Mouse (Mus musculus) retina, postnatal 1 day (tissue): ENCODE measurements at regions not wholly inside any gene's neighbourhood (a gene's known extent, or its start where the extent isn't known, plus 50 kb on each side); places are given as distances from the start of the nearest gene placed in this dataset.
A peak's percentile ranks its signal among the peaks of the same experiment; 100 is the strongest.
"Not testable (repeated sequence)": the region's sequence is repeated elsewhere in the genome, so short reads cannot be mapped to it uniquely, and the experiment has no call there.

Experiments
- DNase-seq: peaks from one replicate; pipeline ENCODE4 v3.0.0-alpha.2; 2012

- no peak for DNase-seq
Measured at GRCm38 (mm10) chr15:90291848-90292247, 67.7 kb downstream of the Alg10b start.

DNA sequence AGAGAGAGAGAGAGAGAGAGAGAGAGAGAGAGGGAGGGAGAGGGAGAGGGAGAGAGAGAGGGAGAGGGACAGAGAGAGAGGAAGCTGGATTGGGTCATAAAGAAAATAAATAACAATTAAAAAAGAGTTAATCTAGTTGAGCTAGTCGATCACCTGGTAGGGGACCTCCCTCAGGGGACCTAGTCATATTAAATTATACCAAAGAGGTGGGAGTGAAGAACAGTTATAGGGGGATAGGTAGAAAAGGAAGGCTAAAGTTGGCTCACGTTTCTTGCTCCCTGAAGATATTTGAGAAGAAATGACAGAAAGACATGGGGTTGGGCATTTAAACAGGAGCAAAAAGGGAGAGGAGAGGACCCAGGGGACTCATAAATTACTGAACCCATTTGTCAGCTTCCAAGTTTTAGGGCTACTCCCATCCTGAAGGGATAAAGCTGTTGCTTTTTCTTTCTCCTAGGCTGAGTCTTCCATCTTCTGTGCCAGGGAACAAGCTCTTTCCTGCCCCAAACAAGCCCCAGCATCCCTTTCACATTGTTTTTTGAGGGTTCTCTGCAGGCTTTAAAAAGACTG is 70.3 kb downstream of the Alg10b start:
- no peak for DNase-seq

- DNase-seq, result no peak
Measured at GRCm38 (mm10) chr15:90298566-90298965, 74.5 kb downstream of the Alg10b start.

- no peak for DNase-seq
Measured at GRCm38 (mm10) chr15:90303393-90303792, 79.3 kb downstream of the Alg10b start.

DNA sequence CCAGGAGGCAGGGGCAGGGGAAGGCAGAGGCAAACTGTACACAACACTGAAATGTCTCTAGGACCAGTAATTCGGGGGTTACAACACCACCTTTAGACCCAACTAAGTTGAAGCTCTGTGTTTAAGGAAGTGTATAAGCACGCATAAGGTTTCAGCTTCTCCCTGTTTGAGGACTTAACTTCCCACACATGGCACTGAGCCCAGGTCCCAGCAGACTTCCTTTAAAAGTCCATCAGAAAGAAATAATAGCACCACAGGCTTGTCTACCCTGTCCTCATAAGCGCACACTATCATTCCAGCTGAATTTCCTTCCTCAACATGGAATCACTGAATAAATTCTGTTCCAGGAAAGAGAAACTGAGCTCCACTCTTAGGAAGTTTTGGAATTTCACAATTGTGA is 80.9 kb downstream of the Alg10b start:
- no peak for DNase-seq

DNA sequence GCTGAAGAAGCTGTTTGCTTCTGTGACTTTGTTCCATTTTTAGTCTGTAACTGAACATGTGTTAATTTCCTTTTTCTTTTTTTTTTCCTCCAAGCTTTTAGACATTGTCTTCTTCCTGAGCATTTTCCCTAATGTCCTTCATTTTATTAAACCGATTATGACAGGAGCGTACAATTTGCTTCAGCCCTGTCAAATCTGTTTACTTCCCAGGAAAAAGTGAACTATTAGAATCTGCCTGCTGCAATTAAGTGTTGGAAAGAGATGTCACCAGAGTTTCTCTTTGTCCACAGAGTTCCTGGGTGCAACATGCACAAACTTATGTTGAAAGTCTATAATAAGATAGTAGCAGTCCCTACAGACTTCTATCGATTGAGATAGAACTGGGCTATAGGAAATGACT is 82.8 kb downstream of the Alg10b start:
- DNase-seq, result peak; percentile 44

DNA sequence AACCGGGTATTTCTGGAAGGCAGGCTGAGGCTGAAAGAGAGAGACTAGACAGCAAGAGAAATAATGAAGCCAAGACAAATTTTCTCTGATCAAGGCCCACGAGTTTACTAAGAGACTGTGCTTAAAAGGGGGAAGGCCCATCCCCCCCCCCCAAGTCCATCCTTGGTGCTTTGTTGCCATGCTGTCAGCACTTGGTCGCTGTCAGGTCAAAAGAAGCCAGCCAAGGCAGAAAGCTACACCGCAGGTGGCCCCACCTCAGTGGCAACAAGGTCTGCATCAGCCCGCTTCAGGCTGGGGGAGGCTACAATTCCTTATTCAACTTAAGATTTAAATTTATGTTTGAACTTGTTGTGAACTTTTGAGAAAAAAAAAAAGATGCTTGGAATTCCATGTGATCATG is 84.3 kb downstream of the Alg10b start:
- not testable (repeated sequence) for DNase-seq

DNA sequence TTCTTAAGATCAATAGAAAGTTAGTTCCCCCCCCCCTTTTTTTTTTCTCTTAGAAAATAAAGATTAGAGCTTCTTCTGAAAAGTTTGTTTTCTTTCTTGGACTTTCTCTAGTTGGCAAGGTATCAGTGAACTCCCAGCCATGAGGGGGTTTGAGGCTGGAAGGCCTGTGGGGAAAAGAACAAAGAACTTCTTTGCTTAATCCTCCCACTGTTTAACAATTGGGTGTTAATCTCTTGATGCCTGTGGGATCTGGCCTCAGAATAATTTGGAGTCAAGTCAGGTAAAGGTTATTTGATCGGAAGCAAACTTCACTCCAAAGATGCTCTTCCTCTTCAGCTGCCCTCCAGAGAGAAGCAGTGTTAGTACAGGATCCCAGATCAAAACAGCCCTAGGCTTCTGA is 84.8 kb downstream of the Alg10b start:
- no peak for DNase-seq

GRCm38 (mm10) chr15:90309664-90310063 is 85.6 kb downstream of the Alg10b start:
- DNase-seq, result no peak

GRCm38 (mm10) chr15:90321774-90322173 is 97.7 kb downstream of the Alg10b start:
- DNase-seq, result no peak

- DNase-seq, result peak; percentile 90
Measured at GRCm38 (mm10) chr15:90333275-90333674, 109.2 kb downstream of the Alg10b start.

GRCm38 (mm10) chr15:90333766-90334165 is 109.7 kb downstream of the Alg10b start:
- peak; percentile 38 for DNase-seq

DNA sequence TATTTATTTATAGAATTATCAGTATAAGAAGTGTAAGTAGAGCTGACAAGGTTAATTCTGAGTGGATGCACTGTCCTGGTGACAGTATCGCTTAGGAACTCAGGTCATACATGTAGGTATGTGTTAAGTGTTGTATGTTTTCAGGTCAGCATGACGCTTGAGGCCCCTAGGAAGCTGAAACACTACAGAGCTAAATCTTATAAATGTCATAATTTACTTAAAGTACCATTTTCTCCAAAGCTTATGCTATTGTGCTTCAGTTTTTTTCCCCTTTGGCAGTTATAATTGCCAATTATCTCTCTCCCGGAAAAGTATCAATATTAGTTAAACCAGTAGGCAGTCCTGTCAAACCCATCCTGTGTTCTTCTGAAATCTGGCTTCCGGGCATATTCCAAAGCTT is 110.3 kb downstream of the Alg10b start:
- peak; percentile 52 for DNase-seq

DNA sequence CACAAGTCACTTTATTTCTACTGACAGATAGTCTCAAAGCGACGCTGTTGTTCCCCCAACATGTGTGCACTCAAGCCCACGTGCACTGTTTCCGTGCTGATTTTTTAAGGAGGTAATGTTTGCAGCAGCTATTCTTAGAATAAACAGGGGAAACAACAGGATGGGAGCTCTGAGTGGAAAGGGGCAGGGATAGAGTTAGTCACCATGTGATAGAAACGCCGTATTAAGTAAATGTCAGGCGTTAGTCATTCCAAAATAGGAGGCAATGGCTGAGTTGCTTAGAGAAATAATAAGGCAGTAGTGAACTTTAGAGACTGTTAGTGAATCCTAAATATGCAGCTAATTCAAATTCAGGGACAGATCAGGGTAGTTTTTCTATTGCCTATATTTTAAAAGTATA is 111.4 kb downstream of the Alg10b start:
- DNase-seq, result peak; percentile 24

DNA sequence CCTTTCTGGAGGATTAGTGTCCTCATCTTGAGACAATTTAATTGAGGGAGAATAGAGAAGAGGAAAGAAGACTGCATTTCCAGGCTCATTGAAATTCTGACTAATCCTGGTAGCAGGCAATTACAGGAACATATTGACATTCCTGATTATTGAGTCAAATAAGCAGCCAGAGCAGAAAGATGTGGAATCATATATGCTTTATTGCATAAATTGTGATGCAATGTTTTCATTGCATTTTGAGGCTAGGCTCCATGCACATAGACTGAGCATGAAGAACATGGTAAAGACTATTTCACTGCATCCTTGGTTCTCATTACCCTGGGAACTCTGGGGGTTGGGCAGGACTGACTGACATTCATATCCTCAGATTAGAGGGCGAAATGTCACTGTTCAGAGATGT is 116.0 kb downstream of the Alg10b start:
- no peak for DNase-seq

GRCm38 (mm10) chr15:90341261-90341660 is 117.2 kb downstream of the Alg10b start:
- peak; percentile 31 for DNase-seq

GRCm38 (mm10) chr15:90343771-90344170 is 119.7 kb downstream of the Alg10b start:
- no peak for DNase-seq

DNA sequence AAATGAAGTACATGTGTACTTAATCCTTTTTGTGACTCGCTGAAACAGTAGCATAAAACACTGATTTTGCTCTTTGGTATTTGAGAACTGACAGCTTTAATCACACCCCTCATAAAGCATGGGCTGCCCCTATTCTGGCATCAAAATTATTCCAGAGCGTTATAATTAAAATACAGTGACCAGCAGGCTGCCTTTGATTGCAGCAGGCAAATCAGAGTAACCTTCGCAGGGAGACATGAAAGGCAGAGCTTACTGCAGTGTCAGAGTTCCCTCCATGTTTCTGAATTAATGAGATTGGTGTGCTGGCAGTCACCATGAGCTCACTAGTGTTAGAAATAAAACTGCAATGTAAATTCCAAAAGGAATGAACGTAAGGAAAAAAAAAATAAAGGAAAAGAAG is 120.8 kb downstream of the Alg10b start:
- DNase-seq, result peak; percentile 25

GRCm38 (mm10) chr15:90346162-90346561 is 122.1 kb downstream of the Alg10b start:
- DNase-seq, result no peak

DNA sequence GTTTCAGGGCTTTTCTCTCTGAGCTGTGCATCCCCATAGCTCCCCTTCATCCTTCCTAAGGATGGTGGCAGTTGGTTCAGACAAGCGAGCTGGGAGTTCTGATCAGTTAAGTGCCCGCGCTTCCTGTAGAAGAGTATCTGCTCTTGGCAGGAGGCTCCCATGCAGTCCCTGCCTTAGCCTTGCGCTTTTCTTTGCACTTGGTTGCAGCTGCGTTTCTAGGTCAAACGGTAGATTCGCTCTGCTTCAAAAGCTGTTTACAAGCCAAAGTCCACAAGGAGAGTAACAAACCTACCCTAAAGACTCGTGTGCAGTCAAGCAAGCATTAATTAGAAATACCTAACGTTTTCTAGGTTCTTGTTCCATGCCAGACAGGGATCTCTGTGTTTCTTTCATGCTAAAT is 122.6 kb downstream of the Alg10b start:
- peak; percentile 72 for DNase-seq

DNA sequence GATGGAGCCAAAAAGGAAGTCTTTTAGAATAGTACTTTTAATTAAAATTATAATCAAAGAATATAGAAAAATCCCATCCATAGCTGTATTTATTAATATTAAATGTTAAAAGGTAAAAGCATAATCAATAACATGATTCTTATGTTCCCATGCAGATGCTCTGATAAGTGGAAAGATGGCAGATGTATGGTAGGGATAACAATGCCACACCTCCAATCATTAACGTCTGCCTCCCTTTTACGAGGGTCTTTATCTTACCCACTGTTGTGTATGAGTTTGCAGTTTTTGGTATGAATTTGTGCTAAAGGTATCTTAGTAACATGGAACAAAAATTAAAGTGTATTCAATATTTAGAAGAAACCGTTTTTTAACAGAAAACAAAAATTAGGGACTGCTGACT is 127.8 kb downstream of the Alg10b start:
- no peak for DNase-seq

DNA sequence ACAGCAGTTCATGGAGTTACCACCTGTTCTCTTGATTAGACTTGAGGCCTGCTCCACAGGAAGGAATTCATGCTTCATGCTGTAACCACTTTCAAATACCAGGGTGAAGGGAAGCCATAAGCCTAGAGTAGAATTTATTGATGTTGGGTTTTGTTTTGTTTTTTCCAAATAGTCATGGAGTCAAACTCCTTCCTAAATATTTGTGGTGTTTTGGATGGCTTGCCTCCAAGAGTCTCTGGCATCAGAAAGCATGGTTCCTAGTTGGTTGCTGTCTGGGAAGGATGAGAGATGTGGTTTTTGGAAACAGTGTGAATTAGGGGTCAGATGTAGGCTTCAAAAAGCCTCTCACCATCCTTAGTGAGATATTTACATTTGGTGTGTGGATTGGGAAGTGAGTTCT is 141.5 kb downstream of the Alg10b start:
- DNase-seq, result no peak

DNA sequence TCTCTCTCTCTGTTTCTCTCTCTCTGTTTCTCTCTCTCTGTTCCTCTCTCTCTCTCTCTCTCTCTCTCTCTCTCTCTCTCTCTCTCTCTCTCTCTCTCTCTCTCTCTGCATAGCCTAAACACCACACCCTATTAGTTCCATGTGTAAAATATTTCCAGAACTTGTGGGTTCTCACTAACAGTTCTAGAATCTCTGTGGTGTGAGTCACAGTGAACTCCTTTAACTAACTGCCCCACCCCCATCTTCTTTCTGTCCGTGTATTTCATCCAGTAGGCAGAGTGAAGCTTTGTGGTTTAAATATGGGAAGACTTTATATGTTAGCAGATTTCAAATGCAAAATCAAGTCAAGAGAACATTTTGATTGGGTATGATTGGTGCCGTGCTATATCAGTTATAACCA is 153.8 kb downstream of the Alg10b start:
- no peak for DNase-seq

DNA sequence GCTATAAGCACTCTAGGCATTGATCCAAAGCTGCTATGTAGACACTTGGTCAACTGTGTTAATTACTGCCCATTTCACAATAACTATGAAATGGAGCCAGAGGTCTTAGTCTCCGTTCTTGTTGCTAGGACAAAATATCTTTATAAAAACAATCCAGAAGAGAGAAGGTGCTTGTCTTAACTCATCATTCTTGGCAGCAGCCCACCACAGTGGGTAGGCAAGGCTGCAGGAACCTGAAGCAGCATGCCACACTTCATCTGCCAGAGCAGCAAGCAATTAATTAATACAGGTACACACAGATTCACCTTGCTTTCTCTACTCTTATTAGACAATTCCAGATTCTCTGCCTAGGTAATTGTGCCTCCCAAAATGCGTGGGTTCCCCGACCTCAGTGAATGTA is 172.8 kb downstream of the Alg10b start:
- DNase-seq, result no peak

GRCm38 (mm10) chr15:90397691-90398377 is 173.7 kb downstream of the Alg10b start:
- DNase-seq, result no peak
